Mouse (Mus musculus): ENCODE data around the gene Mogat2. TPM values are rescaled to one million over a fixed set of nuclear protein-coding genes. Genes with fewer than 3 reads are reported as not detected.

Mogat2 gene
- total RNA-seq (2017): 0.46 TPM in 1 of 2 replicates, not detected in the other

DNA sequence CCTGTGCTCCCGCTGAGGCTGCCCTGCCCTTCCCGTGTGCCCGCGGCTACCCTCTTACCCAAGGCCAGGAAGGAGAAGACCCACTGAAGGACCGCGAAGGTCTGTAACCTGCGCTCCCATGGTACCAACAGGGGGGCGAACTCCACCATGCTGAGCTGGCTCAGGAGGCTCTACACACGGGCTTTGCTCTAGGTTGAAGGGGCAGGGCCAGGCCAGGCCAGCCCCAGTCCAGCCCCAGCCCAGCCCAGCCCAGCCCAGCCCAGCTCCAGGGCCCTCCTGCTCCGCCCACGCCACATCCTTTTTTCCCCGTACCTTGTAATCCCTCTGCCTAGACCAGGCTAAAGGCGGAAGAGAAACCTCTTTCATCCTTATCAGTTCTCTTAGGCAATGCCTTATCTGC is at the start of gene Mogat2:
Gene Mogat2, minus strand, starts transcription at position 203 of the 400 bp plus-strand sequence.
- peak; percentile 76 for ATAC-seq (replicated peaks; ENCODE audit: low read depth, poor library complexity, severe bottlenecking)

DNA sequence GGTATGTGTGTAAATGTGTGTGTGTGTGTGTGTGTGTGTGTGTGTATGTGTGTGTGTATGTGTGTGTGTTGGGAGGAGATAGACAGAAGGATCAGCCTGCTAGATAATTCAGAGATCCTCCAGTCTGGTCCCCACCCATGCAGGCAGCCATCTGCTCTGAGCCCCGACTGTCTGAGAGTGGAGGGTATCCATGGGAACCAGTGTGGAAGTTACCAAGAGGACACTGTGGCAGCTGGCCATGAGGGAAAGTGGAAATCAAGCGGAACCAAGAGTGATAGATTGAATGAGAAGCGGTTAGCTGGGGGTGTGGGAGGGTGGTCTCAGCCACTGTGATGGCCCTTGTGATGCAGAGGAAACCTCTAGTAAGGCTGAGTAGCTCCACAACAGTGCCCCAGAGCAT is 48.9 kb upstream of the Mogat2 start:
- ATAC-seq (replicated peaks; ENCODE audit: low read depth, poor library complexity, severe bottlenecking): no peak

DNA sequence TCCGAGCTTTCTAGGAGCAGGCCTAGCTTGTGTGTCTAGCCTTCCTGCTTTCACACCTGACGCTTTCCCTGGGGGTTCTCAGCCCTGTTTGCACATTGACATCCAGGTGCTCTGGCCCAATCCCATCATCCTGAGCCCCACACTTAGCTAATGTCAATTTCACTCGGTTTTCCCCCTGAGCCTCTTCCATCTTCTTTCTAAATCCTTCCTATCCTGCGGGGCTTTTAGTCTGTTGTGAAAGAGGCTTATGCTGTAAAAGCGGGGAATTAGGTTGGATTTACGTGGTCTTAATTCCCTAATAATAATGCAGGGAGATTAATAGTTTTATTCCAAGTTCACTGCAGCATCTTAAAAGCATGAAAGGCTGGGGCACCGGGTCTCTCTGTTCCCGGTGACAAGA is 41.2 kb upstream of the Mogat2 start:
- no peak for ATAC-seq (replicated peaks; ENCODE audit: low read depth, poor library complexity, severe bottlenecking)

DNA sequence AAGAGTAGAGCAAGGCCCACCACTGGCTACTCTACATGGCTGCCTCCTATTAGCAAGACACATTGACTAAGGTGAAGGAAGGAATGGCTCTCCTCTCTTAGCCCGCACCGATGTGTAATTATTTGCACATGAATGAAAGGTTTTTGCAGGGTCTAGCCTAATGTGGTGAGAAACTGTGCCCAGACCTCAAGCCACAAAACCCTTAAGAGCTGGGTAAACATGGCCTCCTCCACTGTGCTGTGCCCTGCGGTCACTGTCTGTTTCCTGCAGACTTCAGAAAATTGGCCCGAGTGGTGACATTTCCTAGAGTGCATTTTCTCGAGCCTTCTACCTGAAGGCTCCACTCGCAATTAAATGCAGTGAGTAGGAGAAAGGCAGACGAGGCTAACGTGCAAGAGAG is 39.9 kb upstream of the Mogat2 start:
- 0 out of 2 replicates have a peak, but pooled peaks have one; percentile 63 for ATAC-seq (replicated peaks; ENCODE audit: low read depth, poor library complexity, severe bottlenecking)

DNA sequence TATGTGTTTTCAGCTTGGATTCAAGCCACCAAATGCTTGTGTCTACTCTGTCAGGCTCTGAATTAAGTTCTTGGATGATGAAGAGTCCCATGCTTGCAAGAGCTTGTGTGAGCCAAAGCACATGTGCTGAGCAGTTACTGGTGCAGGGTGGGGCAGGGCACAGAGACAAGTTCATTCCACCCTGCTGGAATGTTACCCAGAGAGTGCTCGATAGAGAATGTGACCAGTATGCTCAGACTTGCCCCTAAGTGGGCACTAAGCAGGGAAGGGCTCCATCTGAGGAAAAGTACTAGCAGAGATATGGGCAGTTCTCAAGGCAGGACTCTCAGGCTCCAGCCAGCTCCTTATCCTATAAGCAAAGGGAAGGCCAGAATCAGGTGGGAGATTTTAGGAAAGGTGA is 38.3 kb upstream of the Mogat2 start:
- ATAC-seq (replicated peaks; ENCODE audit: low read depth, poor library complexity, severe bottlenecking): no peak

DNA sequence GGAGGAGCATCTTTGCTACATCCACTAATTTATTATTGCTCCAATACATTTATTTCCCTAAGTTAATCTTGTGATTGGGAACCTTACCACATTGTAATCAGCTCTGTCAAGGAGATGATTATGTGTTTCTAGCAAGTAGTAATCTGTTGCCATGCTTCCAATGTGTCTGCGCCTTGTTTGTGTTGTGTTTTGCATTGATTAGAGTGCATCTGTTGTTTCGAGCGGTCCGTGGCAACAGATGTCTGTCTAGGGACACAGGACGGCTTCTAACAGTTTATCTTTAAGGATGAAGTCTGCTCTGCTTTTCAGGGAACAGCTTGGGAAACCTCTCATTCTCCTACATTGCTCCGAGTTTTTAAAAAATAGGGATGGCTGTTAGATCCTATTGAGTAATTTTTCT is 36.7 kb upstream of the Mogat2 start:
- ATAC-seq (replicated peaks; ENCODE audit: low read depth, poor library complexity, severe bottlenecking): no peak

DNA sequence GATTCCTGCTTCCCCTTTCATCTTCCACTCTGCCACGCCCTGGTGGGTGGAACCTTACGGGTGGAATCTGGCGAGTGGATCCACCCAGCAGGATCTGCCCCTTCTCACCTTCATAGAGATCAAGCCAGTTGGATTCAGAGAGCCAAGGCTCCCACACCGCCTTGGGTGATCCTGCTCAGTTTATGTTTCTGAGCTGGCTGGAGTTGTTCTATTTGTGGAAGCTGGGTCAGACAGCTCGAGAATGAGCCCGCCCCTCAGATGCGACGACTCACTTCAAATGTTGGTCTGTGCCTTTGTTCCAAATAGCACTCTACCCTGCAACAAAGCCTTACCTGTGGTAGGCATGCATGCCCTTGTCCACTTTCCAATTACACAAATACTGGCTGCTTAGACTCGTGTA is 33.2 kb upstream of the Mogat2 start:
- no peak for ATAC-seq (replicated peaks; ENCODE audit: low read depth, poor library complexity, severe bottlenecking)

DNA sequence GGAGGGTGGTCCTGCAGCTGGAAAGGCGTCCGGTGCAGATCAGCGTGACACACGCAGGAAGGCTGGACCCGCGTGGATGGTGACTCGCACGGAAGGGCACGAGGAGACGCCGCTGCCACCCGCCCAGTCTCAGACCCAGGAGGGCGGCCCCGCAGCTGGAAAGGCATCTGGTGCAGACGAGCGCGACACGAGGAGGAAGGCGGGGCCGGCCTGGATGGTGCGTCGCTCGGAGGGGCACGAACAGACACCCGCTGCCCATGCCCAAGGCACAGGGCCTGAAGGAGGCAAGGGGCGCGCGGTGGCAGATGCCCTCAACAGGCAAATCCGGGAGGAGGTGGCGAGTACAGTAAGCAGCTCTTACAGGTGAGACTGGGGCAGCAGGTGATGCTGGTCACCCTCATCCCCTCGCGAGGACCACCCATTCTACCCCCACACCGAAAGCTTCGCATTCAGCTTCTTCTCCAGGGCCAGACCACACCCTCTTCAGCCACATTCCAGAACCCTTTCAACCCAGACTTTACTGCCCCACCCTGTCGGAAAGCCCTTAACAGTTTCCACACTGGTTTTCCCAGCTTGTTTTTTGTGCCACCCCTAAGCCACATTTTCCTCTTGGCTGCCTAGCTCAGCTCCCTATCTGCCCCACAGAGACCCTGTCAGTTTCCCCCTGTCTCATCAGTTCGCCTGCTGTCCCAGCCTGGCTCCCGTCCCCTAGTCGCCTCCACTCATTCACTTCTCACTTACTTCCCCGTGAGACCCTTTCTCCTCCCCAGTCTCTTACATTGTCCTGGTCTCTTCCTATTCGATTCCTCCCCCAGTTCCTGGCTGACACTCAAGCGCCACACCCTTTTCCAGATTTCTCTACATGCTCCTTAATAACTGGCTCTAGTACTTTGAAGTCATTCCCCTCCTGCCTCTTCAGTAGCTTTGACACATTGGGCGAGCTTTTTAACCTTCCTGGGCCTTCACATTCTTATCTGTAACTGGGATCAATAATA is 30.8 kb upstream of the Mogat2 start:
- no peak for ATAC-seq (replicated peaks; ENCODE audit: low read depth, poor library complexity, severe bottlenecking)

DNA sequence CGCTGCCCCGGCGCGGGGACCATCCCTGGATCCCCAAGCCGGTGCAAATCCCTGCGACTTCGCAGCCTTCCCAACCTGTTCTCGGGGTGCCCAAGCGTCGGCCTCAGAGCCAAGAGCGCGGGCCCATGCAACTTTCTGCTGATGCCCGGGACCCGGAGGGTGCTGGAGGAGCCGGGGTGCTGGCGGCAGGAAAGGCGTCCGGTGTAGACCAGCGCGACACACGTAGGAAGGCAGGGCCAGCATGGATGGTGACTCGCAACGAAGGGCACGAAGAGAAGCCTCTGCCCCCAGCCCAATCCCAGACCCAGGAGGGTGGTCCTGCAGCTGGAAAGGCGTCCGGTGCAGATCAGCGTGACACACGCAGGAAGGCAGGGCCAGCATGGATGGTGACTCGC is 30.1 kb upstream of the Mogat2 start:
- no peak for ATAC-seq (replicated peaks; ENCODE audit: low read depth, poor library complexity, severe bottlenecking)

DNA sequence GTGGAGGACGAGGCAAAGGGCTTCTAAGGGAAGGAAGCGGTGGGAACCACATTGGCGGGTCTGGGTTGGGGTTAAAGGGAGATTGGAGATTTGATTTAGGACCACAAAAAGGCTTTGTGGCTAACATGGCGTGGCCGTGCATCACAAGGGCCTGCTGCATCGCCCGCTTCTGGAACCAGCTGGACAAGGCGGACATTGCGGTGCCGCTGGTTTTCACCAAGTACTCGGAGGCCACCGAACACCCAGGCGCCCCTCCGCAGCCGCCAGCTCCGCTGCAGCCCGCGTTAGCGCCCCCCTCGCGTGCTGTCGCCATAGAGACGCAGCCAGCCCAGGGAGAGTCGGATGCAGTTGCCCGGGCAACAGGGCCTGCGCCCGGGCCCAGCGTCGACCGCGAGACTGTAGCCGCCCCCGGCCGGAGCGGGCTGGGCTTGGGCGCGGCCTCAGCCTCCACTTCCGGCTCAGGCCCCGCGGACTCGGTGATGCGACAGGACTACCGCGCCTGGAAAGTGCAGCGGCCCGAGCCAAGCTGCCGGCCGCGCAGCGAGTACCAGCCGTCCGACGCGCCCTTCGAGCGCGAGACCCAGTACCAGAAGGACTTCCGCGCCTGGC is 29.6 kb upstream of the Mogat2 start:
- ATAC-seq (replicated peaks; ENCODE audit: low read depth, poor library complexity, severe bottlenecking): peak; percentile 31; the same call in 1 of the 2 replicates

DNA sequence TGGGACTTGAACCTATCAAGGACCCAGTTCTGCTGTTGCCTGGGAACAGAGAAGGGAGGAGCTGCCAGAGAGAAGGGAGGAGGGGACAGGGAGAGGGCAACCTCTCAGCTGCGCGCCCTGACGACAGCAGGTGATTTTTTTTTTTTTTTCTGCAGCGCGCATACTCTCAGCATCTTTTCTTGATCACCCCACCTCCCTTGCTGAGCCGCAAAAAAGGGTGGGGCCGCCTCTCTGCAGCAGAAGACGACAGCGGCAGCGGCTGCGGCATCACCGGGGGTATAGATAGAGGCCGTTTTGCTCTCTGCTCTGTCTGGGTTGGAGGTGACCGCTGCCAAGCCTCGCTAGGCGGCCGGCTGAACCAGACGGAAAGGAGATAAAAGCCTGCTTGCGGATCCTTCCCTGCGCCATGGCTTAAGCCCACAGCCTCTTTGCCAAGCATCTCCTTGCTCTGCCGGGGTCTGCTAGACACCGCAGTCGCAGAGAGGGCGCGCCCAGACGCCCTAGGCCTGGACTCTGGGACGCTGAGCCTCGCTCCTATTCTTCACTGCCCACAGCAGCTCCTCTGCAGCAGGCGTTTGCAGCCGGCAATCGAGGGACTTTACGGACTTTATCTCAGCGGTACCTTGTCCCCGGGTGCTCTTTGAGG is 29.0 kb upstream of the Mogat2 start, which contains the start of gene Map6:
Gene Map6, plus strand, starts transcription at position 197 of the 646 bp plus-strand sequence.
- ATAC-seq (replicated peaks; ENCODE audit: low read depth, poor library complexity, severe bottlenecking): peak; percentile 61

DNA sequence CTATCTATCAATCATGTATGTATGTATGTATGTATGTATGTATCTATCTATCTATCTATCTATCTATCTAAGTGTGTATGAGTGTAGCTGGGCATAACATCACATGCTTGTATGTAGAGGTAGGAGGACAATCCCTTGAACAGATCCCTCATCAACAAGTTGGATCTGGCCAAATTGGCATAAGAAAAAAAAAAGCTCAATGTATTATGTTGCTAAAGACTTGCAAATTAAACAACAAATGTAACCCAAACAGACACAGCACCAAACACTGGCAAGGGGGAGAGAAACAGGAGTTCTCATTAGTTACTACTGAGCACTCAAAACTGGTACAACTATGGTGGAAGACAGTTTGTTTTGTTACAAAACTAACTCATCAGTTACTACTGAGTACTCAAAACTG is 26.2 kb upstream of the Mogat2 start:
- no peak for ATAC-seq (replicated peaks; ENCODE audit: low read depth, poor library complexity, severe bottlenecking)

DNA sequence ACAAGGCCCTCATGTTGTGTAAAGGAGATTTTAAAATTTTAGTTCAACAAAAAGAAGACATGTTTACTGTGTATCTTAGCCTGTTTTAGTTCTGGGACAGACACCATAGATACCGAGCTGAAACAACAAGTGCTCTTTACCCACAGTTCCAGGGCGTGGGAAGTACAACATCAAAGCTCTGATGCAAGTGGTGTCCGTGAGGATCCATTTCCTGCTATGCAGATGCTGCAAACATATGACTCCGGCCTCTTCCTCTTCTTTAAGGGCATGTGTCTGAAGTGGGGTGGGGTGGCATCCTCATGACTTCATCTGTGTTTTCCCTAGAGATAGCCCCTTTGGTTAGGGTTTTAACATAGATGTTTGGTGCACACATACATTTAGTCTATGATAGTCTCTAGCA is 25.1 kb upstream of the Mogat2 start:
- no peak for ATAC-seq (replicated peaks; ENCODE audit: low read depth, poor library complexity, severe bottlenecking)

DNA sequence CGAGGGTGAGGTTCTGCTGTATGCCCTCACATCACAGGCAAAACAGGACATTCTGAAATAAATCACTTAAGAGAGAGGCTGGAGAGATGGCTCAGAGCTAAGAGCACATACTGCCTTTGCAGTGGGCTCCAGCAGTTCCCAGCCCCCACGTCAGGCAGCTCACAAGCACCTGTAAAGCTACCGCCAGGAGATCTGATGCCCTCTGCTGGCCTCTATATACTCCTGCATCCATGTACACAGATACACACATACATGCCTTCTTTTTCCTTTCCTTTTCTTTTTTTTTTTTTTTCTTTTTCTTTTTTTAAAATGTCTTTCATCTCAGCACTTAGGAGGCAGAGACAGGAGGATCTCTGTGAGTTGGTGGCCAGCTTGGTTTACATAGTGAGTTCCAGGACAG is 23.5 kb upstream of the Mogat2 start:
- ATAC-seq (replicated peaks; ENCODE audit: low read depth, poor library complexity, severe bottlenecking): no peak

DNA sequence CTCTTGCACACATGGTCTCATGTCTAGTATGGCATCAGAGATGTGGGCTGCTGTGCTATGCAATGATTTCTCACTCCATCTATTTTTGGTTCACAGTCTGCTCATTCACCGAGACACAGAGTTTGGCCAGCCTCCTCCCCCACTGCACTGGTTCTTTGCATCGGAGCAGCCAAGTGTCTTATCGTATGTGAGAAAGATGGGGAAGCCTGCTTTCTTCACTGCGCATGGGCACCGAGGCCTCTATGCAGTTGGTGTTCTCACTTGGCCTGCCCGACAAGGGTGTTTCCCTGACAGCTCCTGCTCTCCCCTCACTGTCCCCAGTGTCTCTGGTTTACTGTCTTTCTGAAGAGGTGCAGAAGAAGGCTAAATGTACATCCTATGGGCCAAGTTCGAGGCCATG is 16.6 kb upstream of the Mogat2 start:
- no peak for ATAC-seq (replicated peaks; ENCODE audit: low read depth, poor library complexity, severe bottlenecking)

DNA sequence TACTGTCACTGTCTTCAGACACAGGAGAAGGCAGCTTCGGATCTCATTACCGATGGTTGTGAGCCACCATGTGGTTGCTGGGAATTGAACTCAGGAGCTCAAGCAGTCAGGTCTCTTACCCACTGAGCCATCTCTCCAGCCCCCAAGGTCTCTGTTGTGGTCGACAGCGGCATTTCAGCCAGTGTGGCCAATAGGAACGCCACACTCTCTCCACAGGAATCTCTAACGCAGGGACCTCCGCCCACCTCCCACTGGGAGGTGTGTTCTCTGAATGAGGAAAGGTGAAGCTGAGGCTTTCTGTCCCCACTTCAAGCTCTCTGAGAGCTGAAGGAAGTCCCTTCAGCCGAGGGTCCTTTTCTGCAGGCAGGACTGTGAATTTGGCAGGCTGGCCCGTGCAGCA is 12.0 kb upstream of the Mogat2 start:
- ATAC-seq (replicated peaks; ENCODE audit: low read depth, poor library complexity, severe bottlenecking): no peak

DNA sequence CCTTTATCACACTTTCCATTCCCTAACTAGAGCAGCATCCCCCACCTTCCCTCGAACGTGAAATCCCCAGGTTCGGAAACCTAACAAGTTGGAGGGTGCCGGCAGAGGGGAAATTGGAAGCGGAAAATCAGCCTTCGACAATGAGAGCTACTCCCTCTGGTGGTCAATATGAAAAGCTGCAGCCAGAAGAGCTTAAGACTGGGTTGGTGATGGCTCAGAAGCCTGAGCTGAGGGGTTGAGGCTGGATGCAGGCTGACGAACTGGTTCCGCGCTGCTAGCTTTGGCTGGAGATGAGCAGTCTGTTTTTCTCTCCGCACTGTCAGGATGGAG is 11.1 kb upstream of the Mogat2 start:
- peak; percentile 77 for ATAC-seq (replicated peaks; ENCODE audit: low read depth, poor library complexity, severe bottlenecking)

DNA sequence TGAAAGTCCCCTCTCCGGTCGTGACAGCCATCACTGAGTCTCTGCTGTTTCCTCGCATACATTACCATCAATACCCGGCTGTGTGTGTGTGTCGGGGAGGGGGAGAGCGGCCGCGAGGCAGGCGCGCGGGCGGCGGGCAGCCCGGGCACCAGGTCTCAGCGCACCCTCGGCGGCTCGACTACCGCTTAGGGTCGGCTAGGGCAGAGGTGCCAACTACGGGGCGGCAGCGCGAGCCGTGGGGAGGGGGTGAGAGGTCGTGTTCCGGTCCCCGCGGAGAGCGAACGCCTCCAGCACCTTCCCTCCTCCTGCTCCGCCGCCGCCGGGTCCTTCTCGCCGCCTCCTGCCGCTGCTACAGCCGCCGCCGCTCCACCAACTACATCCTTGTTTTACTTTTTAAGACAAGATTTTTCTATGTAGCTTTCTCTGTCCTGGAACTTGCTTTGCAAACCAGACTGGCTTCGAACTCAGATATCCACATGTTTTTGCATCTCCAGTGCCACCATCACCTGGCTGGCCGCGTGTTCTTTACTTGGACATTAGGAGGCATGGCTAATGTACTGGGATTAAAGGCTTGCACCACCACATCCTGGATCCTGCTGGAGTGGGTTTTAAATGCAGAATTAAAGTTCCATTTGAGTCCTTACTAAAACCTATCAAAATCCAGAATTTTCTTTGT is 10.6 kb upstream of the Mogat2 start:
- peak; percentile 88 for ATAC-seq (replicated peaks; ENCODE audit: low read depth, poor library complexity, severe bottlenecking)

DNA sequence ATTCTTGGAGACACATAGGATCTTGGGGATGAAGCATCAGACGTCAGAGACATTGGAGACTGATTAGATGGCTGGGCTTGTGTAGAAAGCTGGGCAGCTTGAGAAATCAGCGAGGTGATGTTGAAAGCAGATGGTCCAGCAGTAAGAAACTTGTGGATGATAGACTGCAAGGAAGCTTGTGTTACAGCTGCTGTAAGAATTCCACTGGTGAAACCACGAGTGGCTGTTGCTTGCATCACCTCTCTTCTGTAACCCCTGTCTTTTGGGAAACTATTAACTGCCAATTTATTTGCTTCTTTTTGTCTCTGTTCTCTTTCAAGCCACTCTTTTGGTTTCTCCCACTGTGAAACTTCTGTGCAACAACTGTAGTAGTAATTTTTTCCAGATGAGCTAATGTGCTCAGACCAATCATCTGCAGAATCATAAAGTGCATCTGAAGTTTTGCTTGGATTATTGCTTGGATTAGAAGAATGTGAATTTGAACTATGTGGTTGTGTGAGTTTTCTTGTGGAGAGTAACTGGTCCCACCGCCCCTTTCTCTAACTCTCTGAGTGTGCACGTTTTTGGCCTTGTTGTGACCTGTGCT is 9.8 kb upstream of the Mogat2 start:
- ATAC-seq (replicated peaks; ENCODE audit: low read depth, poor library complexity, severe bottlenecking): no peak

DNA sequence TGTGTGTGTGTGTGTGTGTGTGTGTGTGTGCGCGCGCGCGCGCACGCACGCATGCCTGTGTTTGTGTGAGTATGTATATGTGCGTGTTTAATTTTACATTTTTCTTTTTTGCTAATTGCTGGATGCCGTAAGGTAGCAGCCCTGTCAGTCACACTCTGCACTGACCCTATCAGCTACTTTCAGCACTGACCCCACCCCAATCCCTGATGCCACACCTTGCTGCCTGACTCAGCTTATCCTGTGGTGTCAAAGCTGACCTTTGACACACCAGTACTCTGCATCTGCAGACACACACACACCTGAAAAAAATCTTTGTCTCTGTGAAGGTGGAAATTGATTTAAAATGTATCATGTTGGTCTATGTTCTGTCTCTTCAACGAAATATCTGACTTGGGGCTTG is 3.7 kb upstream of the Mogat2 start:
- no peak for ATAC-seq (replicated peaks; ENCODE audit: low read depth, poor library complexity, severe bottlenecking)
